Mouse (Mus musculus): ENCODE data around the gene Erc2. TPM values are rescaled to one million over a fixed set of nuclear protein-coding genes. Genes with fewer than 3 reads are reported as not detected.

The Erc2 gene
- polyA plus RNA-seq, 1 experiment from 2014 or later: 1.9 TPM

DNA sequence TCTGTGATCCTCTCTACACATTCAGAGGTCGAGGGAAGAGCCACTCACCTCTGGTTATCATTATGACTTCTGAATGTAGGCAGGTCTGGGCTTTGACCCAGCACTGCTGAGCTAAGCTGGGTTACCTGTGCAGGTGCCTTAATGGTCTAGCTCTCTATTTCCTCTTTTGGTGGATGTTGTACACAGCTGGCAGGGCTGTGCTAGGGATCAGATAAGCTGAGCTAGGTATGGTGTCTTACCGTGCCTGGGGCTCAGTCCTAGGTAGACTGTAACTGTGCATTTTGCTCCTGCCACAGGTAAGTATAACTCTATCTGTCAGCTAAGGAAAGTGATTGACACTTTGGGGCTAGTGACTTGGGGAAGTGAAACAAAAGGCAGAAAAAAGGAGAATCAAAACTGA, 701.0 kb downstream of the Erc2 start:
- Histone ChIP-seq H3K27me3 (ENCODE audit: insufficient read depth, low read length) (no peaks in the 10 kb centered on the region), H3K9ac (replicated peaks) (no peak overlapping the region), H3K9me3 (ENCODE audit: low read length) (no peaks in the 10 kb centered on the region), H3K4me2 (ENCODE audit: low read depth, low read length) (no peak overlapping the region), H3K4me3 (ENCODE audit: low read depth, low read length) (no peak overlapping the region), H3K4me1 (ENCODE audit: insufficient read depth) (no peaks in the 10 kb centered on the region), H3K36me3 (replicated peaks; ENCODE audit: insufficient read depth, low read length) (no peaks in the 10 kb centered on the region), H3K27ac (ENCODE audit: low read depth) (no peak overlapping the region)
- WGBS (ENCODE audit: insufficient replicate concordance): 66% methylated on average over 2 of the region's 2 CpGs
- ATAC-seq: no peak
- TF ChIP-seq EP300 (IDR thresholded peaks at IDR 0.05; ENCODE audit: low read depth) (no peak), CTCF (IDR thresholded peaks at IDR 0.05; ENCODE audit: low read depth) (no peak)
- no peak for DNase-seq

DNA sequence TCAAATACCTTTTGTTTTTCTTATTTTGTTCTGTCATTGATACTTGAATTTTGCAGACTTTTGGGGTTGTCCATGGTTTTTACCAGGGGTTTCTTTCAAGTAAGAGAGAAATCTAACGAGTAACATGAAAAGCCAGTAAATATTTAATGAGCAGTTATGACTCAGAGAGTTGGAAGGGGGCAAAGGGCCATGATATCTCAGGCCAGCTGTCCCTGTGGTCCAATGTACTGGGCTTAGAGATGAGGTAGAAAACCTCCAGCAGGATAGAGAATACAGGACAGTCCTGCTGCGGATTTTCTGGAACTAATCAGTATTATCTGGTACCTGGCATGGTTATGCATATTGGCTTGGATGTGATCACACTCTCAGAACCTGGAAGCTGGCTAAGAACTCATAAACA, 701.5 kb downstream of the Erc2 start:
- ATAC-seq (no peak), DNase-seq (no peak)
- Histone ChIP-seq H3K4me1 (ENCODE audit: insufficient read depth) (no peaks in the 10 kb centered on the region), H3K9ac (replicated peaks) (no peak overlapping the region), H3K4me3 (ENCODE audit: low read depth, low read length) (no peak overlapping the region), H3K4me2 (ENCODE audit: low read depth, low read length) (no peak overlapping the region), H3K36me3 (replicated peaks; ENCODE audit: insufficient read depth, low read length) (no peaks in the 10 kb centered on the region), H3K9me3 (ENCODE audit: low read length) (no peaks in the 10 kb centered on the region), H3K27ac (ENCODE audit: low read depth) (no peak overlapping the region), H3K27me3 (ENCODE audit: insufficient read depth, low read length) (no peaks in the 10 kb centered on the region)
- 61% methylated on average over 2 of the region's 2 CpGs for WGBS (ENCODE audit: insufficient replicate concordance)
- TF ChIP-seq EP300 (IDR thresholded peaks at IDR 0.05; ENCODE audit: low read depth) (no peak), CTCF (IDR thresholded peaks at IDR 0.05; ENCODE audit: low read depth) (no peak)

DNA sequence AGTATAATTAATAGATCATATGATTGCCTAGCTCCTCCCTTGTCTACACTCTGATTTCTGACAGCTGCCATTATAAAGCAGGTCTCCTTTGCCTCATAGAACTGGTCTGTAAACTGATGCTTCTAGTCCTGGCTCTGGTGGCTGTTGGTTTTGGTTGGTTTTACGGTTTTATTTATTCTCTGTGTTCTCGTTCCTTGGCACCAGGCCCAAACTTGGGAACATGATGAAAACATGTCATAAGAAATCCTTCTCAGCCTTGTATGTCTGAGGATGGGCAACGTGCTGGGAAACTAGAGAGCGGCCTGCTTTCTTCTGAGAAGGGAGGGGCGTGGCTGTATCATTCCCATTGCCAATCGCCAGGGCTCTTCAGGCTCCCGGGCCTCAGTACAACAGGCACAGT, 704.2 kb downstream of the Erc2 start:
- H3K27ac ChIP-seq (ENCODE audit: low read depth): no peak overlapping the region
- H3K27me3 ChIP-seq (ENCODE audit: insufficient read depth, low read length): no peaks in the 10 kb centered on the region
- H3K9ac ChIP-seq (replicated peaks): no peak overlapping the region
- no peak for ATAC-seq
- no peaks in the 10 kb centered on the region for H3K9me3 ChIP-seq (ENCODE audit: low read length)
- H3K4me2 ChIP-seq (ENCODE audit: low read depth, low read length): no peak overlapping the region
- no peak for DNase-seq
- no peaks in the 10 kb centered on the region for H3K4me1 ChIP-seq (ENCODE audit: insufficient read depth)
- H3K4me3 ChIP-seq (ENCODE audit: low read depth, low read length): no peak overlapping the region
- WGBS (ENCODE audit: insufficient replicate concordance): 69% methylated on average over 7 of the region's 7 CpGs
- H3K36me3 ChIP-seq (replicated peaks; ENCODE audit: insufficient read depth, low read length): no peaks in the 10 kb centered on the region
- TF ChIP-seq CTCF (IDR thresholded peaks at IDR 0.05; ENCODE audit: low read depth) (no peak), EP300 (IDR thresholded peaks at IDR 0.05; ENCODE audit: low read depth) (no peak)

DNA sequence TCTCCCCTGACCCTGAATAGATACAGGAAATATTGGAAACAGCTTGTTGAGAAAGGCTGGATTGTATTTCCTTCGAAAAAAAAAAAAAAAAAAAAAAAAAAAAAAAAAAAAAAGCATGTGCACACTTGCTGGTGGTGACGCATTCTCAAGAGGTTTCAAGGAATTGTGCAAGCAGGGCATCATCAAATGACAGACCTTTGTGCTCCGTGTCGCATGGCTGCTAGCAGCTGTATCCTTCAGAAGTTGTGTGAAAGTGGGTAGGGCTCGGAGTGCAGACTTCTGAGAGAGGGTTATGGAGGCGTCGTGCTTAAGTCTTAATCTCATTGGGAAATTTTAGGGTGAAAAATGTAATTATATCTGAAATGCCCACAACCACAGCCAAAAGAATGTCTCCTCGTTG, 706.3 kb downstream of the Erc2 start:
- Histone ChIP-seq H3K9ac (replicated peaks) (no peak overlapping the region), H3K27ac (ENCODE audit: low read depth) (no peak overlapping the region), H3K36me3 (replicated peaks; ENCODE audit: insufficient read depth, low read length) (no peaks in the 10 kb centered on the region), H3K9me3 (ENCODE audit: low read length) (no peaks in the 10 kb centered on the region), H3K4me1 (ENCODE audit: insufficient read depth) (no peaks in the 10 kb centered on the region), H3K4me2 (ENCODE audit: low read depth, low read length) (no peak overlapping the region), H3K27me3 (ENCODE audit: insufficient read depth, low read length) (no peaks in the 10 kb centered on the region), H3K4me3 (ENCODE audit: low read depth, low read length) (no peak overlapping the region)
- TF ChIP-seq EP300 (IDR thresholded peaks at IDR 0.05; ENCODE audit: low read depth): no peak
- no peak for TF ChIP-seq CTCF (IDR thresholded peaks at IDR 0.05; ENCODE audit: low read depth)
- WGBS (ENCODE audit: insufficient replicate concordance): 59% methylated on average over 8 of the region's 8 CpGs
- DNase-seq (no peak), ATAC-seq (no peak)

DNA sequence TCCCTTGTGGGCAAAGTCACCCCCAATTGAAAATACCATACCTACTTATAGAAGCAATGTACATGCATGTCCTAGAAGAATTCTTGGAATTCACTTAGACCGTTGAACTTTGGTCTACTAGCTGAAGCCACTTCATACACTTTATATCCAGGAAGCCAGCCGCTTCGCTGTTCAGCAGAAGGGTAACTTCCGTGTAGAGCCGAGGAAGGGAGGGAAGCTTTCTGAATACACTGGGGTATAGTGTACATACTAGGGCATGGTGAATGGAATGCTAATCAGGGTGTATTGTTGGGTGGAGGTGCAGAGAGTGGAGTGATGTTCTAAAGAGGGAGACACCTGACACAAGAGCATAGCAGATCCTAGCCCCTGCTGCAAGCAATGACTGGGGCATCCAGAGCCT, 708.9 kb downstream of the Erc2 start:
- TF ChIP-seq EP300 (IDR thresholded peaks at IDR 0.05; ENCODE audit: low read depth): no peak
- no peak for TF ChIP-seq CTCF (IDR thresholded peaks at IDR 0.05; ENCODE audit: low read depth)
- Histone ChIP-seq H3K4me1 (ENCODE audit: insufficient read depth) (no peaks in the 10 kb centered on the region), H3K9me3 (ENCODE audit: low read length) (no peaks in the 10 kb centered on the region), H3K9ac (replicated peaks) (no peak overlapping the region), H3K36me3 (replicated peaks; ENCODE audit: insufficient read depth, low read length) (no peaks in the 10 kb centered on the region), H3K4me3 (ENCODE audit: low read depth, low read length) (no peak overlapping the region), H3K27ac (ENCODE audit: low read depth) (no peak overlapping the region), H3K4me2 (ENCODE audit: low read depth, low read length) (no peak overlapping the region), H3K27me3 (ENCODE audit: insufficient read depth, low read length) (no peaks in the 10 kb centered on the region)
- WGBS (ENCODE audit: insufficient replicate concordance): 81% methylated on average over 5 of the region's 5 CpGs
- DNase-seq (no peak), ATAC-seq (no peak)

DNA sequence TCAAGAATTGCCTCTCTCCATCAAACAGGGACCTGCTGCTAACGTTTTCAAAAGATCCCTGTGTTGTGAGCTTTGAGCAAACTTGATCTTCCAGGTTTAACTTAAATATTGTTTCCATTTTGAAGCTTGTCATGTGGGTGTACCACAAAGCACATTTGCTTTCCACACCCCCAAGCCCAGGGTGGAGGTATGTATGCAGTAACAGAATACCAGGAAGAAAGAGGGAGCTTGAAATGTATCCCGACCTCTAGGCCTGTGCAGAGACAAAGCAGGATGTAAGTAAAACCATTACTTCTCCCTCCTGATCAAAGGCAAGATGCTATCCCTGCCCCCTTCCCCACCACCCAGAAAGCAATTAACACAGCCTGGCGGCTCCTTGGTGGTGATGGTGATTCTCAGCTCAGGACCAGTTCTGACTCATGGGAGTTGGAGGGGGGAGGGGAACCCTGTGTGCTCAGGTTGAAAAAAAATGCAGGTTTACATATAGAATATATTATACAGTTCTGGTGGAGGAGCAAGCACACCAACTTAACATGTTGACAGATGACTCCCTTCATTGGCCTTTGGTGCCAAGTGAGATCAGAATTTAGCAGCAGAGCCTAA, 710.2 kb downstream of the Erc2 start:
- Histone ChIP-seq H3K27ac (ENCODE audit: low read depth) (no peak overlapping the region), H3K4me1 (ENCODE audit: insufficient read depth) (no peaks in the 10 kb centered on the region), H3K4me3 (ENCODE audit: low read depth, low read length) (no peak overlapping the region), H3K9me3 (ENCODE audit: low read length) (no peaks in the 10 kb centered on the region), H3K9ac (replicated peaks) (no peak overlapping the region), H3K27me3 (ENCODE audit: insufficient read depth, low read length) (no peaks in the 10 kb centered on the region), H3K36me3 (replicated peaks; ENCODE audit: insufficient read depth, low read length) (no peaks in the 10 kb centered on the region), H3K4me2 (ENCODE audit: low read depth, low read length) (no peak overlapping the region)
- no peak for ATAC-seq
- no peak for DNase-seq
- no peak for TF ChIP-seq EP300 (IDR thresholded peaks at IDR 0.05; ENCODE audit: low read depth)
- no peak for TF ChIP-seq CTCF (IDR thresholded peaks at IDR 0.05; ENCODE audit: low read depth)
- 40% methylated on average over 3 of the region's 3 CpGs for WGBS (ENCODE audit: insufficient replicate concordance)

DNA sequence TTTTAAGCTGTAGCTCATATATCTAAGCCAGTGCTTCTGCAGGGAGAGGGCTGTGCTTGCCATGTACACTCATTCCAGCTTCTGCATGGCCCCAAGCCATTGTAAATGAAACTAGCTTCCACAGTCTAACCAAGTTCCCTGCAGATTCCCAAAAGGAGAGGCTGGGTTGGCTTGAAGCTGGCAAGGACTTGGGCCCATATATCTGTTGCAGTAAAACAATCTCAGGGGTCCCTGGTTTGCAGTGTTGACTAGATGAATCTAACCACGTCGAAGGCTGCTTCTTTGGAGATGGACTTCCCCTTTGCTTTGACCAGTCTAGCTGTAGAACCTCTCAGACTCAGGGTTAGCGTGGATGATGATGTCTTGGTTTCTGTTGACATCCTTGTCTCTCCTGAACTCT, 716.9 kb downstream of the Erc2 start:
- ATAC-seq: no peak
- no peaks in the 10 kb centered on the region for H3K9me3 ChIP-seq (ENCODE audit: low read length)
- WGBS (ENCODE audit: insufficient replicate concordance): 74% methylated on average over 3 of the region's 3 CpGs

More for the DNA sequence above, 716.9 kb downstream of the Erc2 start:
- no peaks in the 10 kb centered on the region for H3K4me1 ChIP-seq (ENCODE audit: insufficient read depth)
- no peak overlapping the region for H3K27ac ChIP-seq (ENCODE audit: low read depth)
- no peaks in the 10 kb centered on the region for H3K27me3 ChIP-seq (ENCODE audit: insufficient read depth, low read length)
- no peak for DNase-seq
- H3K9ac ChIP-seq (replicated peaks): no peak overlapping the region
- no peak overlapping the region for H3K4me2 ChIP-seq (ENCODE audit: low read depth, low read length)
- H3K4me3 ChIP-seq (ENCODE audit: low read depth, low read length): no peak overlapping the region
- no peaks in the 10 kb centered on the region for H3K36me3 ChIP-seq (replicated peaks; ENCODE audit: insufficient read depth, low read length)
- TF ChIP-seq EP300 (IDR thresholded peaks at IDR 0.05; ENCODE audit: low read depth) (no peak), CTCF (IDR thresholded peaks at IDR 0.05; ENCODE audit: low read depth) (no peak)

Measured in liver, postnatal 0 days (tissue).